Mouse (Mus musculus): ENCODE data around the gene Gbx2. TPM values are rescaled to one million over a fixed set of nuclear protein-coding genes. Genes with fewer than 3 reads are reported as not detected.

Gene Gbx2
- polyA plus RNA-seq, 1 experiment from 2014 or later, result 0.10 TPM

DNA sequence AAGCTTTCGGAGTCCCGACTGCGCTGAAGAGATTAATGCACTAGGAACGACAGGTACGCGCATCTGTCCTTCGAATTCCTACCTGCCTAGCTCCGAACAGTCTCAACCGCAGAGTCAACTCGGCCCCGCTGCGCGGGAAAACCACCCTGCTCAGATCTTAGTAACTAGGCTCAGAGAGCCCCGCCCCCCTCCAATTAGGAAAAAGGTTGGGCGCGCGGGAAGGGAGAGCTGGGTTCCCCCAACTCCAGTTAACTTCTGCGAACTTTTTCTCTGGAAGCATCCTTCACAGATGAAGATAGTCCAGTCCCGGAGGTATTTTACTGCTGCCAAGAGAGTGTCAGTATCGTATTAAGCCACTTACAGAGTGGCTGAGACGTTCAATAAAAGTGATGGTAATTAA lies 2.8 kb upstream of the Gbx2 start:
- Histone ChIP-seq H3K27ac (no peak overlapping the region), H3K4me1 (peaks cover 30% of the 10 kb centered on the region), H3K4me2 (no peak overlapping the region), H3K9me3 (replicated peaks) (no peaks in the 10 kb centered on the region), H3K9ac (no peak overlapping the region), H3K4me3 (replicated peaks) (no peak overlapping the region), H3K27me3 (peaks cover 99% of the 10 kb centered on the region), H3K36me3 (no peaks in the 10 kb centered on the region)
- ATAC-seq (replicated peaks; ENCODE audit: low FRiP score), result no peak
- WGBS, result under 1% methylated on average over 21 of the region's 21 CpGs

DNA sequence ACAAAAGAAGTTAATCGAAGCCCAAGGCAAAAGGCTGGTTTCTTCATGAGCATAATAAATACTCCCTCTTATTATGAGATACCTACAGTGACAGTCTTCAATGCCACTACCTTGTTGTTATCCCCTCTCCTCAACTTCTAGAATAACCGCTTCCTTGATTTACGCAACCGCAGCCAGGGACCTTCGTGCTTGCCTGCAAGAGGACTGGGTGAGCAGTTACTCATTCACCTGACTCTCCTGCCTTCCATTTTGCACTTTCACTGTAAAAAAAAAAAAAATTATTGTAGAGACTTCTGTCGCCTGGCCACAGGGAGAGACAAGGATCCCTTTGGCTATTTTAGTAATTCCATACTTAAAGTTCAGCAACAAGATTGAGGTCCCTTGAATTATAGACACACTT lies 2.0 kb upstream of the Gbx2 start:
- H3K27me3 ChIP-seq, result peaks cover 99% of the 10 kb centered on the region
- no peak overlapping the region for H3K4me2 ChIP-seq
- no peak for ATAC-seq (replicated peaks; ENCODE audit: low FRiP score)
- H3K9ac ChIP-seq, result no peak overlapping the region
- 5% methylated on average over 6 of the region's 6 CpGs for WGBS
- H3K4me3 ChIP-seq (replicated peaks), result no peak overlapping the region
- H3K36me3 ChIP-seq, result no peaks in the 10 kb centered on the region
- peaks cover 35% of the 10 kb centered on the region for H3K4me1 ChIP-seq
- no peak overlapping the region for H3K27ac ChIP-seq
- no peaks in the 10 kb centered on the region for H3K9me3 ChIP-seq (replicated peaks)

DNA sequence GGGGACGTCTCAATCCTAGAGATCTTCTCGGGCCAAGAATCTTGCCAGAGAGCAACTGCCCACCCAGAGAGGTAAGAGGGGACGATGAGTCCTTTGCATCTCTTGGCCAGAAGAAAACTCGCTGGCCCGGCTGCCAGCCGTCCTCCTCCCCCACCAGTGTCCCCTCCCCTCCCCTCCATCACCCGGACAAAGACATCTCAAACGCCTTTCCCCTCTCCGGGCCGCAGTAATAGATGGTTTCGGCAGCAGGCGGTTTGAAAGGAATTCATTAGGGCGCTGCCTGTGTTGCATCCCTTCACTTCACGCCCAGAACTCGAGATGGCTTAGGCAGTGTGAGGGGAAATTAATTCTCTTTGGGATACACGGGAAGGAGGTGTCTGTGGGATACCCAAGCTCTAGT lies 1.6 kb upstream of the Gbx2 start:
- WGBS, result 2% methylated on average over 16 of the region's 16 CpGs
- no peak for ATAC-seq (replicated peaks; ENCODE audit: low FRiP score)
- H3K4me1 ChIP-seq, result peaks cover 37% of the 10 kb centered on the region
- no peaks in the 10 kb centered on the region for H3K36me3 ChIP-seq
- H3K9ac ChIP-seq, result no peak overlapping the region
- no peak overlapping the region for H3K4me2 ChIP-seq
- no peak overlapping the region for H3K27ac ChIP-seq
- no peak overlapping the region for H3K4me3 ChIP-seq (replicated peaks)
- no peaks in the 10 kb centered on the region for H3K9me3 ChIP-seq (replicated peaks)
- H3K27me3 ChIP-seq, result peaks cover 99% of the 10 kb centered on the region

DNA sequence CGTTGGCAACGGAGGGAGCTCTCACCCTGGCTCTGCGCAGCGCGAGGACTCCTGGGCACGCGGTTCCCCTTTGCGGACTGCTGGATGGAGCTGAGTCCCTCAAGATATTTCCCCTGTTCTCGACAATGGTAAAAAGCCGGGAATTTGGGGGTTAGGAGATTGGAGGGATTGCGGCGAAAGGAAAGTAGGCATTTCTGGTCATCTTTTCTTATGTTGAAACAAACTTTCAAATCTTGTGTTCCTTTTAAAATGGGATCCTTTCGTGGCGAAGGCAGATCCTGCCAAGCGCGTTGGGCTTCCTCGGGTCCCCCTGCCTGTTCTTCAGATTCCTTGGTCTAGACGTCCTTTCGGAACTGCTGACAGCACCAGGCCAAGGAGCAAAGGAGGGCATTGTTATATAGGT lies 1.0 kb upstream of the Gbx2 start:
- H3K9ac ChIP-seq, result no peak overlapping the region
- H3K4me3 ChIP-seq (replicated peaks), result no peak overlapping the region
- H3K9me3 ChIP-seq (replicated peaks), result no peaks in the 10 kb centered on the region
- peaks cover 99% of the 10 kb centered on the region for H3K27me3 ChIP-seq
- H3K36me3 ChIP-seq, result no peaks in the 10 kb centered on the region
- WGBS, result 3% methylated on average over 19 of the region's 19 CpGs
- H3K4me2 ChIP-seq, result no peak overlapping the region
- no peak for ATAC-seq (replicated peaks; ENCODE audit: low FRiP score)
- H3K4me1 ChIP-seq, result peaks cover 43% of the 10 kb centered on the region
- no peak overlapping the region for H3K27ac ChIP-seq

DNA sequence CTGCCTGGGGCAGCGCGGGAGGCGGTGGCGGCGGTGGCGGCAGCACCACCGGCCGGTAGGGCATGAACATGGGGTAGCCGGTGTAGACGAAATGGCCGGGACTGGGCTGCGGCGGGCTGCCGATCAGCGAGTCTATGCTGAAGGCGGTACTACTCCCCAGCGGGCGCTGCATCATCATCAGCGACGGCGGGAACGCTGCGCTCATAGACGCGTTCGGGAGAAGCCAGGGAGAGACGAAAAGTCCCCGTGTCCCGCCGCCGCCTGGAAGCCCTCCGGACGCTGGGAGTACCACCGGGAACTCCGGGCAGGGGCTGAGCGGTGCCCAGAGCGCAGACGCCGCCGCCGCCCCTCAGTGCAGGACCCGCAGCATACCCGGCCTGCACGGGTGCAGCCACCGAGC lies 428 bp downstream of the Gbx2 start:
- Histone ChIP-seq H3K4me3 (replicated peaks) (peak overlapping the region; percentile 47), H3K36me3 (no peaks in the 10 kb centered on the region), H3K4me2 (peak overlapping the region; percentile 79), H3K27me3 (peaks cover 99% of the 10 kb centered on the region), H3K9me3 (replicated peaks) (no peaks in the 10 kb centered on the region), H3K4me1 (peaks cover 53% of the 10 kb centered on the region), H3K27ac (no peak overlapping the region), H3K9ac (peak overlapping the region; percentile 7; the same call in 1 of the 2 replicates)
- peak; percentile 34 for ATAC-seq (replicated peaks; ENCODE audit: low FRiP score)
- under 1% methylated on average over 45 of the region's 45 CpGs for WGBS

DNA sequence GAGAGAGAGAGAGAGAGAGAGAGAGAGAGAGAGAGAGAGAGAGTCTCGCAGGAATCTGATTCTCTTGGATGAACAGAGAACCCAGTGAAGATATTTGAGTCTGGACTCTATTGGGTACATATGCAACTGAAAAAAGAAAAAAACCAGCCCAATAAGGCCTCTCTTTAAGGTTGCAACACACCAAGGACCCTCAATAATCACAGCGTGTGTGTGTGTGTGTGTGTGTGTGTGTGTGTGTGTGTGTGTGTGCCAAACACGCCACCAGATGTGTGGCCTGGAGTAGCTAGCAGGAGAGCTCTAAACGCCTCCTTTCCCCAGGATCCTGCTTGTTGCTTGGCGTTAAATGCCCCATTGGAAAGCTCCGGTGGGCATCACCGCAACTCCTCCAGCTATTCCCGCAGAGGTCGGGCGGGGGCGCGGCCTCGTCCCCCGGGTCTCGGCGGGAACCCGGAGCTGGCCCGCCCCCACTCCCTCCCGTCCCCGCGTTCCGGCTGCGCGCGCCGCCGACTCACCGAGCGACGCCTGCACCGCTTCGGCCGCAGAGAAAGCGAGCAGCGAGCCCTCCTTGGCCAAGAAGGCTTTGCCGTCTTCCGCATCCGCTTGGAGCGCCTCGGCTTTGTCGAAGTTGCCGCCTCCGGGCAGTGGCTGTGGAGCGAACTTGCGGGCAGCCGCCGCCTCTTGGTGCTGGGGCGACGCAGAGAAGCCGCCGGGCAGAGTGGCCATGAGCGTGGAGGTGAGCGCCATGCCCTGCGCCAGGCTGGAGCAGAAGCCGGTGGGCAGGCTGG lies 1.1 kb downstream of the Gbx2 start:
- Histone ChIP-seq H3K4me1 (peaks cover 56% of the 10 kb centered on the region), H3K4me3 (replicated peaks) (peak overlapping the region; percentile 47), H3K27ac (no peak overlapping the region), H3K4me2 (peak overlapping the region; percentile 79), H3K27me3 (peaks cover 99% of the 10 kb centered on the region), H3K9ac (no peak overlapping the region; the same call in 1 of the 2 replicates), H3K36me3 (no peaks in the 10 kb centered on the region), H3K9me3 (replicated peaks) (no peaks in the 10 kb centered on the region)
- under 1% methylated on average over 55 of the region's 55 CpGs for WGBS
- ATAC-seq (replicated peaks; ENCODE audit: low FRiP score), result 0 out of 2 replicates have a peak, but pooled peaks have one; percentile 16

DNA sequence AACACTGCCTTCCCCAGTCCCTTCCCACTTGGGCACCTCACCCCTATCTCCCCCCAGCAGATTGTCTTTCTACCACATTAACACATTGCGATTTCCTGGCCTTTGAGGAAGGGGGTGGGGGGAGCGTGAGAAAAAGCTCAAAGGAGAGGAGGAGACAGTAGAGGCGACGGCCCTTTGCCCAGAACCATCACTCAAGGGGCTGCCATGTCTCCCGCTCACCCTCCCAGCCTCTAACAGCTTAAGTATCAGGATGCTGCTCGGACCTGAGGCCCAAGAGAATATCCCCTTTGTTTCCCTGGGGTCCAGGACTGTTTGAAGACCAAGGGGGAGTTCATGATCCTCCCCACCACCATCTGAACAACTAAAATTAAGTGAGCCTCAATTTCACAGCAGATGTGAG lies 1.8 kb downstream of the Gbx2 start:
- Histone ChIP-seq H3K9me3 (replicated peaks) (no peaks in the 10 kb centered on the region), H3K9ac (no peak overlapping the region), H3K4me3 (replicated peaks) (peak overlapping the region; percentile 13; the same call in 1 of the 2 replicates), H3K27ac (no peak overlapping the region), H3K27me3 (peaks cover 99% of the 10 kb centered on the region), H3K4me1 (peaks cover 57% of the 10 kb centered on the region), H3K4me2 (peak overlapping the region; percentile 39), H3K36me3 (no peaks in the 10 kb centered on the region)
- 2% methylated on average over 6 of the region's 6 CpGs for WGBS
- ATAC-seq (replicated peaks; ENCODE audit: low FRiP score), result no peak

DNA sequence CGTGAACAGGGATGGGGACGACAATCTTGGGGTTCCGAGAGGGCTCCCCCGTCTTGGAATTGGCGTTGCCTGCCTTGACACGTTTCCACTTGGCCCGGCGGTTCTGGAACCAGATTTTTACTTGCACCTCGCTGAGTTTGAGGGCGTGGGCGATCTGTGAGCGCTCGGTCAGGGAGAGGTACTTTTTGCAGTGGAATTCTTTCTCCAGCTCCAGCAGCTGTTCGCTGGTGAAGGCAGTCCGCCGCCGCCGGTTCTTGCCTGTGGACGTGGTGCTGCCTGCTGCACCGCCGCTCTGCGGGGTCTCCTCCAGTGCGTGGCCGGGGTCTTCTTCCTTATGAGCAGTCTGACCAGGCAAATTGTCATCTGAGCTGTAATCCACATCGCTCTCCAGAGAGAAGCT lies 2.3 kb downstream of the Gbx2 start:
- H3K36me3 ChIP-seq, result no peaks in the 10 kb centered on the region
- peak overlapping the region; percentile 39 for H3K4me2 ChIP-seq
- H3K9me3 ChIP-seq (replicated peaks), result no peaks in the 10 kb centered on the region
- H3K27me3 ChIP-seq, result peaks cover 99% of the 10 kb centered on the region
- no peak for ATAC-seq (replicated peaks; ENCODE audit: low FRiP score)
- peak overlapping the region; percentile 13; the same call in 1 of the 2 replicates for H3K4me3 ChIP-seq (replicated peaks)
- WGBS, result 8% methylated on average over 25 of the region's 25 CpGs
- no peak overlapping the region for H3K27ac ChIP-seq
- H3K9ac ChIP-seq, result no peak overlapping the region
- peaks cover 59% of the 10 kb centered on the region for H3K4me1 ChIP-seq

DNA sequence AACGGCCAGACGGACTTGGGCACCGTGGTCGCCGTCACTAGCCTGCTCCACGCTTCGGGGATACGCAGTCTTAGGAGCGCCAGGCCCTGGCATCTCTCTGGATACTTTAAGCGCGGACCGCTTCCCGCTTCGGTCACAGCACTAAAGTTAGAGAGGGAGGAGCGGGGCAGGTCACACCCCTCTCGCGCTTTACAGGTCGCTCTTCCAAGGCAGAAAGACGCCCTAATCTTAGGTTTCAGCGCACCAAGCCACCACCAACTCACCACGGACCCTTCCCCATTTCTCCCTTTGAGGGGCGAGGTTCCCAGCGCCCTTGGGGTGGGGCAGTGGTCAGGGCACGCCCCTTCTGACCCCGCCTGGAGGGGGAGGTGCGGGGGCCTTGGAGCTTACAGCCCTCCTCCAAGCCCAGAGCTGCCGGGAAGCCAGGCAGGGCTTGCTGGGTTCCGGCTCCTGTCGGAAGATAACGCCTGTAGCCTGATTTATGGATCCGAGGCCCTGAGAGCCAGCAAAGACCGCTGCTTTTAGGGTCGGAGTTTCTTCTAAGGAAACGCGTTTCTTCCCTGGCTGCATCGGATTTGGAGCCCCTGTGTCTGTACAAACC lies 3.8 kb downstream of the Gbx2 start:
- WGBS, result 1% methylated on average over 36 of the region's 36 CpGs
- no peak for ATAC-seq (replicated peaks; ENCODE audit: low FRiP score)
- H3K27me3 ChIP-seq, result peaks cover 100% of the 10 kb centered on the region

DNA sequence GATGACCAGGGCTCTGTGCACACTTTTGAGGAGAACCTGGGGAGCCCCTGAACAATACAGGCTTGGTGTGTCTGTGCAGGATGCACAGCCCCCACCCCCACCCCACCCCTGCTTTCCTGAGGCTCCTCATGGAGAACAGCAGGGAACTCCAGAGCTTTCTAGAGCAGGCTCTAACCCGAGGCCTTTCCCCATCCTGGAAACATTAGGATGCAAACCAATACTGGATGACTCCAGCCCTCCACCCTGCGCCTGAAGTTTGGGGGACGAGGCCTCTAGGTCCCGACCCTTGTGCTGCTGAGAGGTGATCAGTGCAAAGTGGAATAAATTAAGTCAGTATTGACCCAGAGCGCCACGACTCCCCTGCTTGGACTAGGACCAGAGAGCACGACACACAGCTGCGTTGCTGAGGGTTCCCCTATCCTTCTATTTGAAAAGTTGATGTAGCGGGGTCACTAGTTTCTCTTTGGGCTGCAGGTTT lies 4.4 kb downstream of the Gbx2 start:
- H3K4me3 ChIP-seq (replicated peaks), result peak overlapping the region; percentile 45
- H3K9me3 ChIP-seq (replicated peaks), result no peaks in the 10 kb centered on the region
- H3K4me1 ChIP-seq, result peaks cover 76% of the 10 kb centered on the region
- H3K4me2 ChIP-seq, result peak overlapping the region; percentile 80
- H3K36me3 ChIP-seq, result no peaks in the 10 kb centered on the region
- H3K9ac ChIP-seq, result no peak overlapping the region
- 9% methylated on average over 9 of the region's 9 CpGs for WGBS
- H3K27me3 ChIP-seq, result peaks cover 100% of the 10 kb centered on the region
- H3K27ac ChIP-seq, result no peak overlapping the region
- no peak for ATAC-seq (replicated peaks; ENCODE audit: low FRiP score)

More for the DNA sequence above, 3.8 kb downstream of the Gbx2 start:
- Histone ChIP-seq H3K9me3 (replicated peaks) (no peaks in the 10 kb centered on the region), H3K4me2 (peak overlapping the region; percentile 80), H3K9ac (no peak overlapping the region), H3K36me3 (no peaks in the 10 kb centered on the region), H3K27ac (no peak overlapping the region), H3K4me1 (peaks cover 72% of the 10 kb centered on the region), H3K4me3 (replicated peaks) (peak overlapping the region; percentile 45)

DNA sequence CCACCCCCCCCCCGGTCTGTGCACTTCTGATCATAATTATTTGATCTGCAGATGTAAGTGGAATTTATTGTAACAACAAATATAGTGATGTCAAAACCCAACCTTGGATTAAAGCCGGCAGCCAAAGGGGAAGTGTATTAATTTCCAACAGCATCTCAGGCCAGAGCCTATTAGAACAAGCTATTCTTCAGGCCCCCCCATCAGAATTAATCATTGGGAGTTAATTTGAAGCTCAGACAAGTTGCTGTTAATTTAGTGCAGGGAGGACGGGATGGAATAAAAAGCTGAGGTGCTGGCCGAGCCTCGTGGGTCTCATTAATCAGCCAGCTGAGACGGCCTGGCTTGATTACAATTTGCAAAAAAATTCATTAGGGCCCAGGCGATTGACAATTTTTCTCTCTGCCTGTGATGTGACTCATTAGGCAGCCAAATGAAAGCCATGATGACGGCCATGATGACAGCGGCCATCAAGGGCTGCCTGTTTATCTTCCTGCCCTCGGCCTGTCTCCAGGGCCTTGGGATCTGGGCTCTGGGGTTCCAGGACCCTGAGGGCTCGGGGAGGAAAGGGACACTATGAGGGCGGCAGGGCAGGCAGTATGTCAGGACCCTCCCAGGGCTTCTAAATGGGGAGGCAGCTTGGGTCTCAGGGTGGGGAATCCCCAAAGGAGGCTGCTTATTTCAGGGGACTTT lies 5.3 kb downstream of the Gbx2 start:
- Histone ChIP-seq H3K9me3 (replicated peaks) (no peaks in the 10 kb centered on the region), H3K27me3 (peaks cover 100% of the 10 kb centered on the region), H3K9ac (no peak overlapping the region), H3K4me2 (no peak overlapping the region), H3K36me3 (no peaks in the 10 kb centered on the region), H3K4me3 (replicated peaks) (no peak overlapping the region), H3K4me1 (peaks cover 66% of the 10 kb centered on the region), H3K27ac (no peak overlapping the region)
- ATAC-seq (replicated peaks; ENCODE audit: low FRiP score), result no peak
- 19% methylated on average over 12 of the region's 12 CpGs for WGBS

DNA sequence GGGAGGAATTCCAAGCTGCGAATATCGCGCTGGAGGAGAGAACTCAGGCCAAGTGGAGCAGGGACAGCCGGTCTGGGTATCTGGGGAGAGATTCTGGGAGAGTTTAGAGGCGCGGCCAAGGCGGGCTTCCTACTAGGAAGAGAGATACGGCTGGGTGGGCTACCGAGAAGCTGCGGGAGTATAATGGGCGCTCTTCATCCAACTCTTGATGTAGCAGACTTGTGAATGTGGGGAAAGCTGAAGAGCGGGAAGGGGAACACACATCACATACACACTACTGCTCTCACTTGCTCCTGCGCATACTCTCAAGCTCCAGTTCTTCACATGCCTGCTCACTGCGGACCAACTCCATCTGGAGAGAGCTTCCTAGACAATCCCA lies 7.3 kb downstream of the Gbx2 start:
- Histone ChIP-seq H3K27me3 (peaks cover 100% of the 10 kb centered on the region), H3K4me3 (replicated peaks) (peak overlapping the region; percentile 25; the same call in 1 of the 2 replicates), H3K4me2 (peak overlapping the region; percentile 48), H3K27ac (no peak overlapping the region), H3K36me3 (no peaks in the 10 kb centered on the region), H3K9ac (no peak overlapping the region), H3K4me1 (peaks cover 48% of the 10 kb centered on the region), H3K9me3 (replicated peaks) (no peaks in the 10 kb centered on the region)
- ATAC-seq (replicated peaks; ENCODE audit: low FRiP score), result no peak
- WGBS, result 11% methylated on average over 14 of the region's 14 CpGs
